Mouse (Mus musculus): Measurements from ENCODE around the gene Tmem44. TPM values are rescaled to one million over a fixed set of nuclear protein-coding genes. Genes with fewer than 3 reads are reported as not detected.

The Tmem44 gene
- total RNA-seq (2021) = 6.0 and 9.1 TPM in 2 replicates
- long read RNA-seq, experiment 1, partial matches to known transcripts = 0 of 2 reads
- long read RNA-seq, experiment 1, other reads (novel, unspliced or antisense) = 2 of 2 reads
- long read RNA-seq, experiment 2, partial matches to known transcripts = 1 of 11 reads
- long read RNA-seq, experiment 2, other reads (novel, unspliced or antisense) = 10 of 11 reads

- no peak for DNase-seq
Measured at GRCm38 (mm10) chr16:30550748-30551192, at the start of gene Tmem44. Tmem44 (minus strand) TSS chr16:30550842.

GRCm38 (mm10) chr16:30599491-30600268, 49.0 kb upstream of the Tmem44 start, which contains the start of gene Fam43a:
Fam43a (plus strand) TSS chr16:30599723.
- peak; percentile 96 for DNase-seq

GRCm38 (mm10) chr16:30596959-30597681, 46.5 kb upstream of the Tmem44 start:
- peak; percentile 90 for DNase-seq

GRCm38 (mm10) chr16:30595835-30596557, 45.4 kb upstream of the Tmem44 start:
- DNase-seq = no peak

- DNase-seq = no peak
Measured at GRCm38 (mm10) chr16:30595356-30595755, 44.7 kb upstream of the Tmem44 start.

GRCm38 (mm10) chr16:30591990-30592389, 41.3 kb upstream of the Tmem44 start:
- DNase-seq = peak; percentile 30

GRCm38 (mm10) chr16:30590264-30591209, 39.9 kb upstream of the Tmem44 start:
- DNase-seq = no peak

- DNase-seq = peak; percentile 90
Measured at GRCm38 (mm10) chr16:30587494-30588327, 37.1 kb upstream of the Tmem44 start, which contains the start of gene Lsg1. Lsg1 (minus strand) TSS chr16:30587592.

- DNase-seq = no peak
Measured at GRCm38 (mm10) chr16:30586935-30587493, 36.4 kb upstream of the Tmem44 start.

- DNase-seq = no peak
Measured at GRCm38 (mm10) chr16:30580765-30581164, 30.1 kb upstream of the Tmem44 start.

- no peak for DNase-seq
Measured at GRCm38 (mm10) chr16:30576392-30576791, 25.8 kb upstream of the Tmem44 start.

- no peak for DNase-seq
Measured at GRCm38 (mm10) chr16:30575815-30576214, 25.2 kb upstream of the Tmem44 start.

- peak; percentile 43 for DNase-seq
Measured at GRCm38 (mm10) chr16:30572239-30572638, 21.6 kb upstream of the Tmem44 start.

GRCm38 (mm10) chr16:30571378-30571777, 20.7 kb upstream of the Tmem44 start:
- DNase-seq = no peak

GRCm38 (mm10) chr16:30570173-30570572, 19.5 kb upstream of the Tmem44 start:
- no peak for DNase-seq

GRCm38 (mm10) chr16:30565631-30566030, 15.0 kb upstream of the Tmem44 start:
- DNase-seq = no peak

- DNase-seq = no peak
Measured at GRCm38 (mm10) chr16:30560601-30561000, 10.0 kb upstream of the Tmem44 start.

GRCm38 (mm10) chr16:30559312-30559992, 8.8 kb upstream of the Tmem44 start:
- DNase-seq = peak; percentile 30

GRCm38 (mm10) chr16:30554109-30554508, 3.5 kb upstream of the Tmem44 start:
- no peak for DNase-seq

All from adrenal gland, postnatal 14 days (tissue).